Mouse (Mus musculus) ZHBTc4 (cell line): Measurements from ENCODE around the gene Tulp2.
"Not testable (repeated sequence)": the region's sequence is repeated elsewhere in the genome, so short reads cannot be mapped to it uniquely, and the experiment has no call there.

ENCODE experiments used
- DNase-seq: peaks from one replicate; pipeline ENCODE4 v3.0.0-alpha.2; 2011; ENCODE audit warnings: low read depth, low spot score

The Tulp2 gene

DNA sequence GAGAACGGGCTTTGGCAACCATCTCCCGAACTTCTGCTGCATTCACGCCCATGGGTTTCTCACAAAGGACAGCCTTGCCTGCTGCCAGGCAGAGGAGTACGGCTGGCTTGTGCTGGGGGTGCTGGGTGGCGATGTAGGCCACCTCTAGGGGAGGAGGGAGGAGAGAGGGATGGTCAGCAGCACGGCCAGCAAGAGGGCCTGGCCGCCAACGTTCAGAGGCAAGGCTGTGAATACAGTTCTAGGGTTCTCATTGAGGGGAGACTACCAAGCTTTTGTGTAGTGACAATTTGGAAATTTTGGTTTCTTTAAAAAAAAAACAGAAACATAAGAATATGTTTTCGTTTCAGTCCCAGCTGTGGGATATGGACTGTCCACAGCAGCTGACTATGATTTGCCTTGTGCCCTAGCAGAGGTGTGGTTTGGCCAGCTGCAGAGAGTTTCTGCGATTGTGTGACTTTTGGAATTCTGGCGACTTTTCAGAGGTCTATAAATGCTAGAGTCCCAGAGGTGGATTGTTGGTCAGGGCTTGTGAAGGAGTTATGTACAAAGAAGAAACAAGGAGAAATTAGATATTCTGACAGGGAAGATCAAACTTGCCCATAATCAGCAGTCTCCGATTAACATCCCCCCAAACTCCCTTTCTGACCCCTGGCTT, 5.2 kb downstream of the Tulp2 start, which contains the start of gene Gm45808:
Gm45808 (minus strand) TSS at position 51 of the 655 bp plus-strand sequence.
- no peak for DNase-seq

DNA sequence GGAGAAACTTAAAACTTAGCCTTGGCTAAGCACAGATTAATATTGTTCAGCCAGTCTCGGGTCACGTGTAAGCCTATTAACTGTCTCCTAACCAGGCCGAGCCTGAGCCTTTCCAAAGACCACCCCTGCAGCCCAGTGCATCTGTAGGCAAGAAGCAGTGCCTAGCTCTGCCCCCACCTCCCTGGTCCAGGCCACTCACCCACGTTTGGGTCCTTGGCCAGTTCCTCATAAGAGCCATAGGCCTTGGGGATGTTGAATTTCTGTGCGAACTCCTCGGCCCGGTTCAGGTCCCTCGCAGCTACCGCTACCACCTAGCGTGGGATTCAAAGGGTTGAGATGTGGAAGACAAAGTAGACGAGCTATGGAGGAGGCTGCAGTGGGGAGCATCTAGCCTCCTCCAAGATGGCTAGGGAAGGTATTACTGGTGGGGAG, 6.2 kb downstream of the Tulp2 start:
- no peak for DNase-seq

- peak; percentile 61 for DNase-seq
Observed at GRCm38 (mm10) chr7:45488293-45489204, 6.9 kb downstream of the Tulp2 start, which contains the start of gene Dhdh. Dhdh (minus strand) TSS chr7:45488805.

DNA sequence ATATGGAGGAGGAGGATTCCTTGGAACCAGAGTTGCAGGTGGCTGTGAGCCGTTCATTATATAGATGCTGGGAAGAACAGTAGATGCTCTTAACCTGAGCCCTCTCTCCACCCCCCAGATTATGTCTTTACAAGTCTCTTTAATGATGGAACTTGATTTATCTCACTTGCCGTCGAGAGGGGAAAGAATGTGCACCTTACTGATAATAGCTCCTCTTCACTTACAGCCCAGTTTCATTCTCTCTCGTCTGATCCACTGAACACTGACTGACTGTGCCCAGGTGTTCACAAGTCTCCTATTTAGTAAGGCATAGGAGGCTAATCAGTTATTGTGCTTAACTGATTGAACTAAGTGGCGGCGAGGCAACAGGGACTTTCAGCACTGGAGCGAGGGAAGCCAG, 7.9 kb downstream of the Tulp2 start:
- DNase-seq = no peak

- DNase-seq = no peak
Observed at GRCm38 (mm10) chr7:45490822-45491221, 9.1 kb downstream of the Tulp2 start.

GRCm38 (mm10) chr7:45491264-45491663, 9.6 kb downstream of the Tulp2 start:
- peak; percentile 36 for DNase-seq

- DNase-seq = no peak
Observed at GRCm38 (mm10) chr7:45492225-45492844, 10.7 kb downstream of the Tulp2 start.

- no peak for DNase-seq
Observed at GRCm38 (mm10) chr7:45492951-45493350, 11.3 kb downstream of the Tulp2 start.

GRCm38 (mm10) chr7:45494548-45494947, 12.9 kb downstream of the Tulp2 start:
- no peak for DNase-seq

GRCm38 (mm10) chr7:45498427-45498826, 16.8 kb downstream of the Tulp2 start:
- DNase-seq = no peak

DNA sequence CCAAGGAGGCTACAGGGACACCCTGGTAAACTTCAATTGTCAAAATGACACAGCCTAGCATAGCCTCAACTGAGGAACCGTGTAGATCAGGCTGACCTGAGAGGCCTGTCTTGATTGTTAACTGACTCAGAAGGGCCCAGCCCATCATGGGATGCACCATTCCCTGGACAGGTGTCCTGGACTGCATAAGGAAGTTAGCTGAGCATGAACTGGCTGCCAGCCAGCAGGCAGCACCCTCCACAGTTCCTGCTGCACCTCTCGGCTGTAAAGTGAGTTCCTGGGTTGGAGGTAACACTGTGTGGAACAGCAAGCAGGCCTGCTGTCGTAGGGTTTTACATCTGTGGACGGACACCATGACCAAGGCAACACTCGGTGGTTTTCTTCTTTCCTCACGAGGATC, 25.9 kb downstream of the Tulp2 start:
- no peak for DNase-seq

DNA sequence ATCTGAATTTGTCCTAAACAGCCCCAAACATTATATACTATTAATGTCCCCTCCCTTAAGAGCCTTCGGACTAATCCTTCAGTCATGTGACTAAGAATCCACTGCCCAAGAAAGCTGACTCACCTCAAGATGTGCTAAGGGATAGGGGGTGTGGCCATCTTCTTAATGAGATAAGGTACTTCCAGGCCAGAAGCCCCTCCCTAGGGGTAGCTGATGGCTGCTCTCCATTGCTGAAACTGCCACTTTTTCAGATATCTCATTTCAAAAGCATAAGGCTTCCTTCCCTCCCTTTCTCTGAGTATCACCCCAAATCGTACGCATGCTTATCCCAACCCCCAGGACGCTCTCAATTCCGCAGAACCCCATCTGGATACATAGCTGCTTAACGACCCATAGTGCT, 26.9 kb downstream of the Tulp2 start:
- no peak for DNase-seq

- DNase-seq = no peak
Observed at GRCm38 (mm10) chr7:45509181-45509882, 27.7 kb downstream of the Tulp2 start.

DNA sequence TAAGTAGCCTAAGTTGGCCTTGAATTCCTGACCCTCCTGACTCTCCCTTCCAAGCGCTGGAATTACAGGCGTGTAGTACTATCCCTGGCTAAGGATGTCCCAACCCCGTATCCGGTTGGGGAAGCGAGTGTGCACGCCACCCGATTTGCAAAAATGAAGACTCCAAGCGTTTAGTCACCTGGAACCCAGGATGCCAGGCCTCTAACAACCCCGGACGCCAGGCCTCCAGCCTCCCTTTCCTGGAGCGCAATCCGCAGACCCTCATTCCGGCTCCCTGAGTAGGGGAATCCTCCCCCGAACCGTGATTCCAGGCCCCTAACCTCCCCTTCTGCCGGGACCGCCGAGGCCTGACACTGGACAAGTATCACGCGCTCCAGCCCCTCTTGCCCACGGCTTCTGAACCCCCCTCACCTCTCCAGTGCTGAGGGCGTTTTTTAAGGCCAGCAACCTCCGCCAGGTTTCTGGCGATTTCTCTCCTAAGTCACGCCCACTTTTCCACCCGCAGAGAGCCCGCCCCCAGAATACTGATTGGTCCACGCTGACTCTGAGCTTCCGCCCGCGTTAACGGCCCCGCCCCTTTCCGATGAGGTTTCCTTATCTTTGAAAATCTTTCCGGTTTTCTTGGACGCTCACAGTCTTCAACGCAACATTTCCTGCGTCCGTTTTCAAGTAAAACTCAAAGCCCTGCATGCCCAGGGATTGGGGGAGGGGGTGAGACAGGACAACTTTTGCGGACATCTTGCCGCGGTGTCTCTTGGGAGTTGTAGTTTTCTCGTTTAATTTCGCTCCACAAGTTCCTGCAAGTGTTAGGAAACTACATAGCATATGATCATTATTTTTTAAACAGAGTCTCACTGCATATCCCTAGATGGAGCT, 28.5 kb downstream of the Tulp2 start, which contains the start of gene Nucb1:
Nucb1 (minus strand) TSS at position 495 of the 876 bp plus-strand sequence.
- peak; percentile 96 for DNase-seq

DNA sequence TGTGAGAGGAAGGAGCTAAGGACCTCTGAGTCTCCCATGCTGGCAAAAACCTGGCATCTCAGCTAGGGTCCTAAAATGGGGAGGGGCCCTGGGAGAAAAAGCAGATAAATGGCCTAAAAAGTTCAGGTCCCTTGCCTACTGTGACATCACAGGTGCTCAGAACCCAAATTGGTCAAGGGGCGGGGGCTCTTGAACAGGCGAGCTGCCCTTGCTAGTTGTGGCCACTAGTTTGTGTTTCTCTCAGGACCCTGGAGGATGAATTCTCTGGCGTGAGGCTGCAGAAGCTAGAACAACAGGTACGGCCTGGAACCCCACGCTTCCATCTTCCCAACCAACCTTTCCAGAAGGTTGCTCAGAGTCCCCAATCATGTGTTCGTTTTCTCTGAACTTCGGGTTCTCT, 32.7 kb downstream of the Tulp2 start:
- peak; percentile 78 for DNase-seq

DNA sequence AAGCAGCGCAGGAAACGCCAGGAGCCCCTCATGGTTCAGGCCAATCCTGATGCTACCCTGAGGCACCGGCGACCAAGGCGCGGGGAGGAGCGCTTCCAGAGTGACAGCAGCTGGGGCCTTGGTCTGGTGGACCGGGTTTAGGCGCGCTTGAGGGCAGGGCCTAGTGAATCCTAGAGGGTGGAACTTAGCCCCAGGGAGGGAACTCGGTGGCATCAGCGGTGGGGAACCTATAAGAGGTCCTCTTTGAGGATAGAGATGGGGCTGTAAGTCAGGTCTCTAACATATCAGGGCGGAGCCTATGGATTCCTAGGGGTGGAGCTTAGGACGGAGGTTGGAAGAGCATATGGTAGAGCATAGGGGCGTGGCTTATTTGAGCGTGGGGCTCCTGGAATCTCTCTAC, 33.8 kb downstream of the Tulp2 start:
- DNase-seq = peak; percentile 93

DNA sequence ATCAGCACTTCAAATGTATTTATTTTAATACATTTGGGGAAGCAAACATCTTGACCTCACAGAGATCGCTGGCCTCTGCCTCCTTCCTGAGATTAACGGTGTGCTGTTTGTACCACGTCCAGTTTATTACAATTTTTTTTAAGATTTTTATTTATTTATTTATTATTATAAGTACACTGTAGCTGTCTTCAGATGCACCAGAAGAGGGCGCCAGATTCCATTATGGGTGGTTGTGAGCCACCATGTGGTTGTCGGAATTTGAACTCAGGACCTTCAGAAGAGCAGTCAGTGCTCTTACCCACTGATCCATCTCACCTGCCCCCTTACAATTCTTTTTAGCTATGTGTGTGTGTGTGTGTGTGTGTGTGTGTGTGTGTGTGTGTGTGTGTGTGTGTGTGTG, 35.2 kb downstream of the Tulp2 start:
- DNase-seq = not testable (repeated sequence)

GRCm38 (mm10) chr7:45518618-45519017, 36.9 kb downstream of the Tulp2 start:
- DNase-seq = peak; percentile 35

- DNase-seq = no peak
Observed at GRCm38 (mm10) chr7:45519345-45520120, 37.9 kb downstream of the Tulp2 start.

- no peak for DNase-seq
Observed at GRCm38 (mm10) chr7:45520605-45521004, 38.9 kb downstream of the Tulp2 start.
